Mouse (Mus musculus) bone marrow macrophage, adult 2 months (primary cell): Measurements from ENCODE around the gene Negr1. TPM values are rescaled to one million over a fixed set of nuclear protein-coding genes. Genes with fewer than 3 reads are reported as not detected.

Source experiments
- H3K27ac ChIP-seq: 2 replicates; pipeline ENCODE4 v1.5.1; 2012; ENCODE audit warnings: low read depth, low read length; ENCODE audit not compliant: insufficient read depth
- H3K4me1 ChIP-seq: 2 replicates; pipeline ENCODE4 v1.6.1; 2012; ENCODE audit warnings: low read length; ENCODE audit not compliant: control insufficient read depth, insufficient read depth
- H3K4me3 ChIP-seq: 2 replicates; pipeline ENCODE4 v1.5.1; 2012; ENCODE audit warnings: mild to moderate bottlenecking, low read length, moderate library complexity; ENCODE audit not compliant: insufficient read depth
- CTCF ChIP-seq: IDR thresholded peaks from 2 replicates; pipeline ENCODE4 v1.5.1; 2012; ENCODE audit warnings: low read depth, mild to moderate bottlenecking, low read length, moderate library complexity
- POLR2A ChIP-seq: IDR thresholded peaks from 2 replicates; pipeline ENCODE4 v1.6.1; 2012; ENCODE audit warnings: mild to moderate bottlenecking, low read depth, low read length, borderline replicate concordance
- polyA plus RNA-seq: library from polyadenylated mRNA; stranded (reverse); fragments of >200 nt; gene quantifications from 2 replicates; pipeline ENCODE4 v1.2.4, GENCODE M21; 2012; ENCODE audit not compliant: missing spikeins, insufficient read depth, insufficient read length

Negr1 gene
- polyA plus RNA-seq, 1 experiment, result not detected

GRCm38 (mm10) chr3:157082808-157083784, 521.5 kb downstream of the Negr1 start:
- no peak for TF ChIP-seq POLR2A
- no peak for TF ChIP-seq CTCF
- Histone ChIP-seq H3K27ac (no peak overlapping the region), H3K4me3 (no peak overlapping the region), H3K4me1 (no peaks in the 10 kb centered on the region)

- H3K4me3 ChIP-seq, result no peak overlapping the region
- H3K27ac ChIP-seq, result no peak overlapping the region
- no peak for TF ChIP-seq CTCF
- no peak for TF ChIP-seq POLR2A
- H3K4me1 ChIP-seq, result no peaks in the 10 kb centered on the region
Observed at GRCm38 (mm10) chr3:157085180-157085579, 523.6 kb downstream of the Negr1 start.

DNA sequence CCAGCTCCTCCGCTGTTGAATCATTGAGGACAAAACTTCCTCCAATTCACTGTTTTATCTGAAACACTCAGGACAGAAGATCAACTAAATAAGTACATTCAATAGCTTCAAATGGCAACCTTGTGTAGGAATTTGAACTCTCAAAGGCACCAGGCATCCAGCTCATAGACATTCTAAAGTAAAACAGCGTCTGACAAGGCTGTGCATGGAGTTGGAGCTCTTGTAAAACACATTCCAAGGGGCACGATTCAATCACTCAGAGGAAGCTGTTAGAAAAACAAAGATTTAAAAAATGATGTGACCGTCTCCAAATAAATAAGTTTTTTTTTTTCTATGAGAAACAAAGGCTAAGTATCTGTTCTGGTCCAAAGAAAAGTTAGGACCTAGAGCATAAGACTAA, 528.5 kb downstream of the Negr1 start:
- no peak overlapping the region for H3K27ac ChIP-seq
- no peak for TF ChIP-seq POLR2A
- TF ChIP-seq CTCF, result no peak
- no peaks in the 10 kb centered on the region for H3K4me1 ChIP-seq
- no peak overlapping the region for H3K4me3 ChIP-seq

DNA sequence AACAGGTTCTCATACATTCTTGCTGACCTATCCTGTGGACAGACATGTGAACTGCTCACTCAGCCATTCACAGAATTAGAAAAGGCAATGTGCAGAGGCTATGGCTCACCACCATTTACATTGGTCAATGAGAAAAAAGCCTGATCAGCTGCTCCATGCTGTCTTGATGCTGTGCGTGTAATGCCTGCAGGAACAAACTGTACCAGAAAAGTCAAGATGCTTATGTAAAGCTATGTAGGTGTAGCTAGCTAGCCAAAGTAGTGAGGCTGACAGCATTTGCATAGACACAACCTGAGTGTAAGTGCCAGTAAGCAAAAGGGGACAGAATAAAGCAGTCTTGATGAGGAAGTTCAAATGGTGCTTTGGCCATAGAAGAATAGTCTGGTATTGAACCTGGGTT, 534.7 kb downstream of the Negr1 start:
- Histone ChIP-seq H3K4me3 (no peak overlapping the region), H3K27ac (no peak overlapping the region), H3K4me1 (no peaks in the 10 kb centered on the region)
- TF ChIP-seq POLR2A (no peak), CTCF (no peak)

DNA sequence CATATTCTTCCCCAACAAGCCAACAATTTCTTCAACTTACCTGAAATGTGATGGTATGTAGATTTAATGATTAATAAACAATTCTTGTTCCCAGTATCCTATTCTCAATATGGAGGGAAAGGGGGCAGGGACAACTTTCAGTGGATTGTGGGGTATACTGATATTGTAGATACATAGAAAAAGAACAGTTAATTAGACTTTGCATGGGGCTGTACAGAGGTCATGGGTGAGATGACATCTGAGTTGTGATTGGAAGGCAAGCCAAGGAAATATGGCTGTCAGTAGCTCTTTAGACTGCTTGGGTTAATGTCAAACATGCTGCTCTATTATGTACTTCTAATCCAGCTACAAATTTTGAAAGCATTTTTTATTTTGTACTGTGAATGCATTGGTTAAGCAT, 535.9 kb downstream of the Negr1 start:
- Histone ChIP-seq H3K4me1 (no peaks in the 10 kb centered on the region), H3K4me3 (no peak overlapping the region), H3K27ac (no peak overlapping the region)
- TF ChIP-seq CTCF, result no peak
- TF ChIP-seq POLR2A, result no peak

GRCm38 (mm10) chr3:157098417-157098816, 536.8 kb downstream of the Negr1 start:
- TF ChIP-seq CTCF (no peak), POLR2A (no peak)
- no peak overlapping the region for H3K27ac ChIP-seq
- H3K4me1 ChIP-seq, result no peaks in the 10 kb centered on the region
- no peak overlapping the region for H3K4me3 ChIP-seq

GRCm38 (mm10) chr3:157104866-157105579, 543.4 kb downstream of the Negr1 start:
- TF ChIP-seq CTCF (no peak), POLR2A (no peak)
- no peaks in the 10 kb centered on the region for H3K4me1 ChIP-seq
- no peak overlapping the region for H3K4me3 ChIP-seq
- H3K27ac ChIP-seq, result no peak overlapping the region

- Histone ChIP-seq H3K27ac (no peak overlapping the region), H3K4me1 (no peaks in the 10 kb centered on the region), H3K4me3 (no peak overlapping the region)
- TF ChIP-seq POLR2A, result no peak
- no peak for TF ChIP-seq CTCF
Observed at GRCm38 (mm10) chr3:157105580-157106264, 544.1 kb downstream of the Negr1 start.

- no peak overlapping the region for H3K4me3 ChIP-seq
- TF ChIP-seq POLR2A, result no peak
- no peak for TF ChIP-seq CTCF
- H3K4me1 ChIP-seq, result no peaks in the 10 kb centered on the region
- no peak overlapping the region for H3K27ac ChIP-seq
Observed at GRCm38 (mm10) chr3:157108156-157108555, 546.6 kb downstream of the Negr1 start.

GRCm38 (mm10) chr3:157109308-157109707, 547.7 kb downstream of the Negr1 start:
- Histone ChIP-seq H3K4me3 (no peak overlapping the region), H3K4me1 (no peaks in the 10 kb centered on the region), H3K27ac (no peak overlapping the region)
- TF ChIP-seq POLR2A (no peak), CTCF (no peak)
